Mouse (Mus musculus) limb, embryonic 12.5 days (tissue): ENCODE measurements around the gene Xlr3b. TPM values are rescaled to one million over a fixed set of nuclear protein-coding genes. Genes with fewer than 3 reads are reported as not detected.
"Not testable (repeated sequence)": the region's sequence is repeated elsewhere in the genome, so short reads cannot be mapped to it uniquely, and the experiment has no call there.

ENCODE experiments used
- ATAC-seq: fragments of 200-750 bp; cut with Nextera tagmentation; 2 replicates; pipeline ENCODE4 v1.8.0; 2017; ENCODE audit warnings: low read depth, moderate TSS enrichment; ENCODE audit not compliant: insufficient number of reproducible peaks, insufficient read depth, low FRiP score, low TSS enrichment
- H3K27ac ChIP-seq: fragments of 300-500 bp; sonication (generic); 2 replicates; pipeline ENCODE4 v1.5.1; 2016; ENCODE audit warnings: mild to moderate bottlenecking, moderate library complexity
- H3K27me3 ChIP-seq: fragments of 300-500 bp; sonication (generic); 2 replicates; pipeline ENCODE4 v1.6.1; 2016; ENCODE audit warnings: mild to moderate bottlenecking, moderate library complexity
- H3K36me3 ChIP-seq: fragments of 300-500 bp; sonication (generic); 2 replicates; pipeline ENCODE4 v1.6.1; 2016; ENCODE audit warnings: mild to moderate bottlenecking, moderate library complexity
- H3K4me1 ChIP-seq: fragments of 300-500 bp; sonication (generic); replicated peaks from 2 replicates; pipeline ENCODE4 v1.6.1; 2016
- H3K4me2 ChIP-seq: fragments of 300-500 bp; sonication (generic); 2 replicates; pipeline ENCODE4 v1.6.1; 2016; ENCODE audit warnings: mild to moderate bottlenecking, moderate library complexity
- H3K4me3 ChIP-seq: fragments of 300-500 bp; sonication (generic); replicated peaks from 2 replicates; pipeline ENCODE4 v1.5.1; 2016; ENCODE audit warnings: mild to moderate bottlenecking
- H3K9ac ChIP-seq: fragments of 300-500 bp; sonication (generic); replicated peaks from 2 replicates; pipeline ENCODE4 v1.6.1; 2016; ENCODE audit warnings: mild to moderate bottlenecking, moderate library complexity
- H3K9me3 ChIP-seq: fragments of 300-500 bp; sonication (generic); 2 replicates; pipeline ENCODE4 v1.6.1; 2016; ENCODE audit warnings: mild to moderate bottlenecking, moderate library complexity
- WGBS: fragments of 180-500 bp; shearing (Covaris S2); methylation state at CpG from one replicate; pipeline ENCODE4 v1.1.7; 2016; 5-methylcytosine and 5-hydroxymethylcytosine counted together
- polyA plus RNA-seq: library from polyadenylated mRNA; unstranded; fragments of >200 nt; fragmentation: Nextera tagmentation; extraction: Ambion mirVana; gene quantifications from 2 replicates; pipeline ENCODE4 v1.2.1, GENCODE M21; 2016

Gene Xlr3b
- 14.4 and 15.3 TPM in 2 replicates for polyA plus RNA-seq

GRCm38 (mm10) chrX:73191934-73192333, at the start of gene Xlr3b:
TSS of gene Xlr3b (plus strand) at chrX:73192207.
- not testable (repeated sequence) for H3K27ac ChIP-seq, H3K27me3 ChIP-seq, H3K4me2 ChIP-seq, ATAC-seq, H3K4me1 ChIP-seq, H3K36me3 ChIP-seq, H3K9me3 ChIP-seq, H3K9ac ChIP-seq, H3K4me3 ChIP-seq
- WGBS: 78% methylated on average over 12 of the region's 12 CpGs

GRCm38 (mm10) chrX:73143218-73143618, 48.8 kb upstream of the Xlr3b start:
- not testable (repeated sequence) for H3K4me2 ChIP-seq, ATAC-seq, H3K27me3 ChIP-seq, H3K27ac ChIP-seq, H3K36me3 ChIP-seq, H3K4me3 ChIP-seq, H3K9me3 ChIP-seq, H3K4me1 ChIP-seq, H3K9ac ChIP-seq
- WGBS: no CpG with 5 or more reads among the region's 7 CpGs

GRCm38 (mm10) chrX:73148496-73148895, 43.5 kb upstream of the Xlr3b start, which contains the start of gene Xlr5b:
TSS of gene Xlr5b (plus strand) at chrX:73148796.
- H3K9me3 ChIP-seq, ATAC-seq, H3K27me3 ChIP-seq, H3K36me3 ChIP-seq, H3K4me3 ChIP-seq, H3K9ac ChIP-seq, H3K27ac ChIP-seq, H3K4me1 ChIP-seq, H3K4me2 ChIP-seq: not testable (repeated sequence)
- WGBS: no CpG with 5 or more reads among the region's 20 CpGs

GRCm38 (mm10) chrX:73149350-73149749, 42.7 kb upstream of the Xlr3b start, which contains the start of gene DXBay18:
TSS of gene DXBay18 (minus strand) at chrX:73149450.
- H3K4me1 ChIP-seq, H3K4me3 ChIP-seq, H3K9me3 ChIP-seq, H3K4me2 ChIP-seq, H3K9ac ChIP-seq, ATAC-seq, H3K27ac ChIP-seq, H3K36me3 ChIP-seq, H3K27me3 ChIP-seq: not testable (repeated sequence)
- no CpG with 5 or more reads among the region's 7 CpGs for WGBS

GRCm38 (mm10) chrX:73176889-73177288, 15.1 kb upstream of the Xlr3b start, which contains the start of gene Spin2d:
TSS of gene Spin2d (minus strand) at chrX:73176989.
- not testable (repeated sequence) for ATAC-seq, H3K4me1 ChIP-seq, H3K27me3 ChIP-seq, H3K9me3 ChIP-seq, H3K4me3 ChIP-seq, H3K4me2 ChIP-seq, H3K9ac ChIP-seq, H3K36me3 ChIP-seq, H3K27ac ChIP-seq
- WGBS: 66% methylated on average over 4 of the region's 15 CpGs

- H3K9me3 ChIP-seq, H3K27ac ChIP-seq, H3K4me3 ChIP-seq, H3K27me3 ChIP-seq, H3K4me1 ChIP-seq, H3K4me2 ChIP-seq, H3K9ac ChIP-seq, ATAC-seq, H3K36me3 ChIP-seq: not testable (repeated sequence)
- WGBS: 78% methylated on average over 19 of the region's 19 CpGs
Observed at GRCm38 (mm10) chrX:73213819-73214564, 22.0 kb downstream of the Xlr3b start, which contains the start of gene Xlr4b. TSS of gene Xlr4b (plus strand) at chrX:73214333.

GRCm38 (mm10) chrX:73225365-73225764, 33.4 kb downstream of the Xlr3b start:
- 66% methylated on average over 1 of the region's 1 CpGs for WGBS
- Histone ChIP-seq H3K9ac (no peak overlapping the region), H3K27me3 (peaks cover 15% of the 10 kb centered on the region), H3K4me1 (no peaks in the 10 kb centered on the region), H3K4me3 (no peak overlapping the region), H3K9me3 (no peaks in the 10 kb centered on the region), H3K27ac (no peak overlapping the region), H3K4me2 (no peak overlapping the region), H3K36me3 (no peaks in the 10 kb centered on the region)
- ATAC-seq: no peak

GRCm38 (mm10) chrX:73227914-73228605, 36.1 kb downstream of the Xlr3b start, which contains the start of gene F8a:
TSS of gene F8a (plus strand) at chrX:73228291.
- H3K27ac ChIP-seq: peak within 1 kb of the TSS; percentile 75
- 11% methylated on average over 39 of the region's 39 CpGs for WGBS
- H3K4me2 ChIP-seq: peak within 1 kb of the TSS; percentile 81
- peak; percentile 92 for ATAC-seq
- H3K9me3 ChIP-seq: no peaks in the 10 kb centered on the region
- no peaks in the 10 kb centered on the region for H3K4me1 ChIP-seq
- H3K9ac ChIP-seq: peak within 1 kb of the TSS; percentile 65
- peak within 1 kb of the TSS; percentile 59 for H3K4me3 ChIP-seq
- H3K27me3 ChIP-seq: peaks cover 15% of the 10 kb centered on the region
- no peaks in the 10 kb centered on the region for H3K36me3 ChIP-seq

- H3K4me1 ChIP-seq: no peaks in the 10 kb centered on the region
- 20% methylated on average over 50 of the region's 51 CpGs for WGBS
- H3K36me3 ChIP-seq: no peaks in the 10 kb centered on the region
- H3K9me3 ChIP-seq: no peaks in the 10 kb centered on the region
- H3K4me3 ChIP-seq: peak overlapping the region; percentile 59
- H3K9ac ChIP-seq: peak overlapping the region; percentile 65
- H3K27ac ChIP-seq: peak overlapping the region; percentile 75
- peaks cover 15% of the 10 kb centered on the region for H3K27me3 ChIP-seq
- peak overlapping the region; percentile 81 for H3K4me2 ChIP-seq
- ATAC-seq: peak; percentile 42
Observed at GRCm38 (mm10) chrX:73228606-73229214, 36.7 kb downstream of the Xlr3b start.

- Histone ChIP-seq H3K4me3 (peak overlapping the region; percentile 59), H3K9me3 (no peaks in the 10 kb centered on the region), H3K27ac (no peak overlapping the region), H3K4me1 (no peaks in the 10 kb centered on the region), H3K4me2 (peak overlapping the region; percentile 81), H3K36me3 (no peaks in the 10 kb centered on the region), H3K27me3 (peaks cover 15% of the 10 kb centered on the region), H3K9ac (peak overlapping the region; percentile 65)
- no peak for ATAC-seq
- WGBS: 39% methylated on average over 3 of the region's 3 CpGs
Observed at GRCm38 (mm10) chrX:73229288-73229687, 37.3 kb downstream of the Xlr3b start.

GRCm38 (mm10) chrX:73242821-73243325, 50.9 kb downstream of the Xlr3b start, which contains the start of gene Xlr4c:
TSS of gene Xlr4c (minus strand) at chrX:73243130.
- 86% methylated on average over 14 of the region's 14 CpGs for WGBS
- not testable (repeated sequence) for H3K27me3 ChIP-seq, H3K4me1 ChIP-seq, H3K9ac ChIP-seq, H3K36me3 ChIP-seq, ATAC-seq, H3K4me3 ChIP-seq, H3K4me2 ChIP-seq, H3K9me3 ChIP-seq, H3K27ac ChIP-seq
